Mouse (Mus musculus) splenic B cell, adult 2 months (primary cell): ENCODE data around the gene Zfp655.
"Not testable (repeated sequence)": the region's sequence is repeated elsewhere in the genome, so short reads cannot be mapped to it uniquely, and the experiment has no call there.

ENCODE experiments used
- DNase-seq: peaks from one replicate; pipeline ENCODE4 v3.0.0-alpha.2; 2011; ENCODE audit warnings: low read depth, low spot score
- H3K27me3 ChIP-seq: 2 replicates; pipeline ENCODE4 v1.6.1; 2012; ENCODE audit warnings: mild to moderate bottlenecking, low read length, moderate library complexity, mixed read lengths; ENCODE audit not compliant: control insufficient read depth, poor library complexity, insufficient read depth, severe bottlenecking
- H3K36me3 ChIP-seq: 2 replicates; pipeline ENCODE4 v1.6.1; 2012; ENCODE audit warnings: mild to moderate bottlenecking, low read length, moderate library complexity, mixed read lengths; ENCODE audit not compliant: control insufficient read depth, poor library complexity, insufficient read depth, severe bottlenecking

Gene Zfp655

GRCm38 (mm10) chr5:145211340-145211739, 20.2 kb upstream of the Zfp655 start:
- Histone ChIP-seq H3K36me3 (no peaks in the 10 kb centered on the region), H3K27me3 (no peaks in the 10 kb centered on the region)
- no peak for DNase-seq

- no peaks in the 10 kb centered on the region for H3K27me3 ChIP-seq
- no peak for DNase-seq
- H3K36me3 ChIP-seq, result no peaks in the 10 kb centered on the region
Measured at GRCm38 (mm10) chr5:145212216-145212615, 19.3 kb upstream of the Zfp655 start.

- Histone ChIP-seq H3K36me3 (no peaks in the 10 kb centered on the region), H3K27me3 (no peaks in the 10 kb centered on the region)
- no peak for DNase-seq
Measured at GRCm38 (mm10) chr5:145213505-145213904, 18.0 kb upstream of the Zfp655 start.

- DNase-seq, result no peak
- Histone ChIP-seq H3K36me3 (no peaks in the 10 kb centered on the region), H3K27me3 (no peaks in the 10 kb centered on the region)
Measured at GRCm38 (mm10) chr5:145214679-145215078, 16.8 kb upstream of the Zfp655 start.

- no peak for DNase-seq
- H3K36me3 ChIP-seq, result peaks cover 7% of the 10 kb centered on the region
Measured at GRCm38 (mm10) chr5:145217746-145218145, 13.8 kb upstream of the Zfp655 start.

GRCm38 (mm10) chr5:145218206-145218605, 13.3 kb upstream of the Zfp655 start:
- H3K27me3 ChIP-seq, result no peaks in the 10 kb centered on the region
- DNase-seq, result no peak

More at GRCm38 (mm10) chr5:145217746-145218145, 13.8 kb upstream of the Zfp655 start:
- no peaks in the 10 kb centered on the region for H3K27me3 ChIP-seq

GRCm38 (mm10) chr5:145218671-145219070, 12.8 kb upstream of the Zfp655 start:
- Histone ChIP-seq H3K27me3 (no peaks in the 10 kb centered on the region), H3K36me3 (peaks cover 7% of the 10 kb centered on the region)
- DNase-seq, result no peak

More at GRCm38 (mm10) chr5:145218206-145218605, 13.3 kb upstream of the Zfp655 start:
- peaks cover 7% of the 10 kb centered on the region for H3K36me3 ChIP-seq

- H3K27me3 ChIP-seq, result no peaks in the 10 kb centered on the region
- no peak for DNase-seq
- H3K36me3 ChIP-seq, result peaks cover 7% of the 10 kb centered on the region
Measured at GRCm38 (mm10) chr5:145219981-145220380, 11.5 kb upstream of the Zfp655 start.

- no peak for DNase-seq
Measured at GRCm38 (mm10) chr5:145222840-145223239, 8.7 kb upstream of the Zfp655 start.

GRCm38 (mm10) chr5:145223395-145223794, 8.1 kb upstream of the Zfp655 start:
- peaks cover 7% of the 10 kb centered on the region for H3K36me3 ChIP-seq
- DNase-seq, result no peak
- H3K27me3 ChIP-seq, result no peaks in the 10 kb centered on the region

More at GRCm38 (mm10) chr5:145222840-145223239, 8.7 kb upstream of the Zfp655 start:
- H3K36me3 ChIP-seq, result peaks cover 7% of the 10 kb centered on the region
- H3K27me3 ChIP-seq, result no peaks in the 10 kb centered on the region

GRCm38 (mm10) chr5:145226453-145226852, 5.1 kb upstream of the Zfp655 start:
- DNase-seq, result no peak
- no peaks in the 10 kb centered on the region for H3K27me3 ChIP-seq
- H3K36me3 ChIP-seq, result no peaks in the 10 kb centered on the region

GRCm38 (mm10) chr5:145229283-145229682, 2.2 kb upstream of the Zfp655 start:
- H3K27me3 ChIP-seq, DNase-seq, H3K36me3 ChIP-seq: not testable (repeated sequence)

GRCm38 (mm10) chr5:145230641-145231040, 874 bp upstream of the Zfp655 start:
- no peaks in the 10 kb centered on the region for H3K27me3 ChIP-seq
- DNase-seq, result no peak
- H3K36me3 ChIP-seq, result 0 out of 2 replicates have a peak, but pooled peaks cover 3% of the 10 kb centered on the region

- Histone ChIP-seq H3K36me3 (peaks cover 6% of the 10 kb centered on the region), H3K27me3 (no peaks in the 10 kb centered on the region)
- no peak for DNase-seq
Measured at GRCm38 (mm10) chr5:145231893-145232411, 437 bp downstream of the Zfp655 start.

- no peaks in the 10 kb centered on the region for H3K27me3 ChIP-seq
- H3K36me3 ChIP-seq, result peaks cover 10% of the 10 kb centered on the region
- DNase-seq, result peak; percentile 70
Measured at GRCm38 (mm10) chr5:145234636-145235035, 3.1 kb downstream of the Zfp655 start.

GRCm38 (mm10) chr5:145249520-145249919, 18.0 kb downstream of the Zfp655 start:
- H3K27me3 ChIP-seq, result no peaks in the 10 kb centered on the region
- peaks cover 12% of the 10 kb centered on the region; the same call in 1 of the 2 replicates for H3K36me3 ChIP-seq
- DNase-seq, result no peak
